Mouse (Mus musculus) heart, adult 18-20 months (tissue): ENCODE measurements at regions not wholly inside any gene's neighbourhood (a gene's known extent, or its start where the extent isn't known, plus 50 kb on each side); places are given as distances from the start of the nearest gene placed in this dataset.

ENCODE experiments used
- DNase-seq, 2 experiments: peaks; one replicate each; pipeline ENCODE4 v3.0.0; 2021 to 2022; ENCODE audit warnings: mixed read lengths in 1 of 2

DNA sequence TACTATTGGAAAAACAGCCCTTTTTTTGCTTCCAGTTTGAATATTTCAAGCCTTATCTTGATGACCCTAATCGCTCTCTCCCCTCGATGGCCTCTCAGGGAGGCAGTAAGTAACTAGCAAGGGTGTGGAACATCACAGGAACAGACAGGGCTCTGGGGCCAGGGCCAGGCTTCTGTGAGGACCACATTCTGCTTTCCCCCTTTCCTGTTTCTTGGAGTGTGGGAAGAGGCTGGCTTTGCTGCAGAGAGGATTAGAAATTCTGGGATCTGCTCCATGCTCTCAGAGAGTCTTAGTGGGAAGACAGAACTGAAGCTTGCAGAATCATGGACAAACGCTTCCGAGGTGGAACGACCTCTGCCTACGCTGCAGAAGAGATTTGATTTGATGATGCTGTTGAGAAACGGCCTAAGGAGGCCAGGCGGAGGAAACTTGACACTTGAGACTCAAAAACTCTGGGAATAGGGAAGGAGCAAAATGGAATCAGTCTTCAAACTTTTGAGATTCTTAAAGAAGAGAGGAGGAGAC lies 316.3 kb upstream of the Clint1 start:
- DNase-seq, result peak; percentile 18 to 20

DNA sequence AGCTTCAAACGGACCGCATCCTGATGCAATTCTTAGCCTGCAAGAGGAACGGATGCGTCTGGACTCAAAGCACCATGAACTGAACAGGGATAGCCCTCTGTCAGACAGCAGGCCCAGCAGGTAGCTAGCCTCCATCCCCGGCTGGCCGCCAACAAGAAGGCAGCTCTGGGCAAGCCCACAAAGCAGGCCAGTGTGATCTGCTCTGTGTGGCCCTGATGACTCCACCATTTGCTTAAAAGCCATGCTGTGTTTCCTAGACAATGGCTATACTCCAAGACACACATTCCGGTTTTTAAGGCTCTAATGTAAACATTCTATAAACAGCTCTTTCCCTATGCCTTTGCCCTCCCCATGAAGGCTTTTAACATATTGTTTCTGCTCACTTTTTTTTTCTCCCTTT lies 313.8 kb upstream of the Clint1 start:
- DNase-seq, result no peak

DNA sequence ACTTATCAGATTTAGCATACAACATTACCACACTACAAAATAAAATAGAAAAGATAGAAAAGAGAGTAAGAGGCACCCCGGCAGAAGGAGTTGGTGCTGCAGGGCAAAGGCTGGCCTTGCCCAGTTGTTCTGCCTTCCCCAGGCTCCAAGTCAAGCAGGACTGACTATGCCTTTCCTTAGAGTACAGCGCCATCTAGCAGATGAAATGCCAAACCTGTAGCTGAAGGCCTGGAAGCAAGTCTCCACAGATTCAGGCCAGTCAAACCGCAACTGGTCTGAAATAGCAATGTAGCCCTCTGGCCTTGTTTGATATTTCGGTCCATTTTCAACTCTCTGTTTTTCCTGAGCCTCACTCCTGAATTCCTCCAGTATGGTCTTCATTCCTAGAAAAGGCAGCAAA lies 312.4 kb upstream of the Clint1 start:
- peak; percentile 81 to 89 for DNase-seq

DNA sequence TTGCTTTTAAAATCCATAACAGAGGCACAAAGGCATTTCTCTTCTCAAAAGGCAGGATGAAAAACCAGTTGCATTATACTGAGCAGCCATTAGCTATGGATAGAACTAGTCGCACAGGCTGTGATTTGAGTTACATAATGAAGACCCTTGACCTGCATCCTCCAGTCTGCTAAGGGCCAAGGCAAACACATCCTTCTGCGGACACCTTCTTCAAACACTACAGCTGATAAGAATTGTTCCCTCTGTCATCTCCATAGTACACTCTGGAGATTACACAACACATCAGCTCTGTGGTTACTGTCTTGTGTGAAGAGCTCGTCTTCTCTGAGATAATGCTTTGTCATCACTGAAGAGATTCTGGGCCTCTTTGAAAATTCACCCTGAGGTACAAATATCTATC lies 307.3 kb upstream of the Clint1 start:
- no peak for DNase-seq

DNA sequence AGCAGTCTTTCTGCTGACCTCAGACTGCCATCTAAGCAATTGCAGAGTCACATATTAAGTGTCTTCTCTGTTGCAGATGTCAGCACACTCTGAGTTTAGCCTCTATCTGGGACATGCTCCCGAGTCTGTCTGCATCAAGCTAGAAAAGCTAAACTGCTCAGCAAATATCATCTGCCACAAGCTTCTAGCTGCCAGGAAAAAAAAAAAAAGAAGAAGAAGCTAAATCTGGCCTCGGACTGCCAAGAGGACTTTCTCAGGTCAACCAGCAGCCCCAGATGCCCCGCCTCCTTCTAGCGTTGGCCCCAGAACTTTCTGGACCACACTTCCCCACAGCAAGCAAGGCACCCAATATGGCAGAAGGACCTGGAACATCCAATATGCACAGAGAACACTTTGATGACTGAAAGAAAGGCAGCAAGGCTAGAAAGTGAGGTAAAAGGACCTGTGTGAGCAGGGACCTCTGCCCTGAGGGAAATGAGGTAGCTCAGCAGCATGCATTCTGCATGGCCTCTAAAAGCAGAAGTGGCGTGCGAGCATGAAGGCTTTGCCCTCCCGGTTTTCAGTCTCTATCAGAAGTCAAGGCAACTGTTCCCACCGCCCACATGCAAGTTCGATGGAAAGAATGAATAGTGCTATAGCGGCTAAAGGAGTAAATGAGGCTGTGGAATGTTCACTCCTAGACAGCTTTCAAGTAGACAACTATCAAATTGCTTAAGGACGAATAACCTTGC lies 305.8 kb upstream of the Clint1 start:
- DNase-seq, result peak; percentile 32 to 36

DNA sequence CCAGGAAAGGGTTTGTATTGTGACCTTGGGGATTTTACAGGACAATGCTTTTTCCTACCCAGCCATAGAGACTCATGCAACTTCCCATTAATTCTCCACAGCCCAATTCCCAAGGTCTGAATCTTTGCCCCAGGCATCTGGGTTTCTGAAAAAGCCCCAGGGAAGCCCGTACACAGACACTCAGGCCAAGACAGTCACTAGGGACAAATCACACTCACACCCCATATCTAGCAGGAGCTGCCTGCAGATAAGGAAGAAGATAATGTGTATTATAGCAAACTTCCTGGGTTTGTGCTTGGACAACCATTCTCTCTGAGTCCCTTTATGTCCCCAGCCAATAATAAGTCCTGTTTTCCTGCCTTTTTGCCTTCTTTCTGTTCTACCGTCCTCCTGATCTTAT lies 305.0 kb upstream of the Clint1 start:
- peak; percentile 8 to 11 for DNase-seq

DNA sequence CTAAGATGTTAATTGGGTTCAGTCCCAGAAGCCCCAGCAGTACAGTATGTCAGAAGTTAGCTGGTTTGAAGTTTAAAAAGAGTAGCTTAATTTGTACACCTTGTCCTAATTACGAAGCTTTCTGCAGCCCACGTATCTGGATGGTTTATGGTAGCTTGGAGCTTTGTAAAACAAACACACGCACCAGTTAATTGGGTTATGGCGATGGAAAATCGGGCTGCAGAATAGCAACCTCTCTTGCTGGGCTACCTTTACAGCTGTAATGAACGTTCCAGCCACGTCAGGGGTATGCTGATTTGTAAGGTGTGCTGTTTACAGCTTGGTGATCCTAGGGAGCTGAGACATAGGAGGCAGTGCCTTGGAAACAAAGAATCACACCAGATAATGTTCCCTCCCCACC lies 301.5 kb upstream of the Clint1 start:
- no peak for DNase-seq

DNA sequence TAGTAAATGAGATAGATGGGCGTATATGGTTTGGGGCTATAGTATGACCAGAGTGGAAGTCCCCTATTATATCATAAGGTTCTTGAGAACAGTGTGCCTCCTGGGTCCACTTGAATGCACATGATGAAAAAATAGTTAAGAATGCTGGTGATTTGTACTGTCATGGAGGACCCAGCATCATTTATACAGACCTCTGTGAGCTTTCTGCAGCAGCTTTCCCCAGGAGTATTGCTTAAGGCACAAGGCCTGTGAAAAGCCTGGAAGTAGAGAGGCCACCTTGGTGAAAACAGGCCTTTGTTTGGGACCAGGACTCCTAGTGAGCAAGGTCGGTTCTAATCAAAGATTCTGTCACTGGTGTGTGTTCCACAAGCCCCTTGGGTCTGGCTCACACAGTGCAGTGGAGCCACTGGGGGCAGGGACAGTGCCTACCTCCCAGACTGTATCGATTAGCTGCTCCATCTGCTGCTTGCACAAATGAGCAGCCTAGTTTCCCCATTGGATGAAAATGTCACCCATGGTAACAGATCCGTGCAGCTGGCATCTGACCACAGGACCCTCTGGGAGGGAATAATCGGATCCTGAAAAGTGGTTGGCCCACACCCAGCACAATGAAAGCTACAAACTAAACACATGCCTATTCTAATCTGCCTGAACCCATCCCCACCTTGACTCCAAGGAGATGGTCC lies 274.2 kb upstream of the Clint1 start:
- no peak for DNase-seq

DNA sequence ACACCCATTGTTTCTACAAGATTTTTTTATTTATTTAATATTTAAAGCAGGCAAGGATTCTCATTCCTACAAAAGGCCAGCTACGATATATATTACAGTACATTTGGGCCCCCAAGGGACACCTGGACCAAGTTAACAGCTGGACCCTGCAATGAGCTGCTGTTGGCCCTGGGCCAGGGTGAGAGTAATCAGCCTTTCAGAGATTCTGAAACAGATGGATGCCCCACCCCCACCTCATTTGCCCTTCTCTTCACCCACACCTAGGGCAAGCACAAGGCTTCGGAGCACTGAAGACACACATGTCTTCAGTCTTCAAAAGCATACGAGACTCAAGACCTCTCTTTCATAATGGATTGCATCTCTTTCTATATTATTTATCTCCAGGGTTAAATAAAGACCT lies 259.5 kb upstream of the Clint1 start:
- no peak for DNase-seq

DNA sequence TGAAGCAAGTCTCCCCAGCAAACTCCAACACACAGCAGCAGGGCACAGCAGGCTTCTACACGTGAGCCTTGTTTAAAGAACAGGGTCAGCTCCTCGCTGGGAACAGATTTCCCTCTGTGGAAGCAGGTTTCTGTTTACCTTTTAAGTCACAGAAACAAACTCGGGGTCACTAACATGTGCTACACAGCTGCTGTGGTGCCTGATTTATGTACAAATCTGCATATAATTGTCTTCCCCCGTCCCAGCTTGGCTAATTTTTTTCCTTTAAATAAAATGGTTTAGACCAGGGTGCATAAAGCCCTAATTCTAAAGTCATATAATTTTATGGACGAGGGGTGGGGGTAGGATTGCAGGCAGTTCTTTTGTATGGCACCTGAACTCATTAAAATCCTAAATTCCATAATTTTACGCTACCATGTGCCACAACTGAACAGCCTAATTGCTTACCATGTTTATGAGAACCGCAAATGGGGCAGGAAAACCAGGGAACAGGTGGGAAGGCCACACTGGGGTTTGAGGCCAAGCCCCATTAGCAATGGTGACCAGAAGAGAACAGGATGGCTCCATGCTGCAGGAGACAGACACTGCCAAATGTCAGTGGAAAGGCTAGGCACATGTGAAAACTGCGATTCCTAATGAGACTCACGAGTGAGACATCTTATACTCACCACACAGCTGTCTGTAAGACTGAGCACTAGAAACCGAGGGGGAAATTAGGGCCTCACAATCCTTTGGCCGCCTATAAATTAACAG lies 258.8 kb upstream of the Clint1 start:
- no peak for DNase-seq

DNA sequence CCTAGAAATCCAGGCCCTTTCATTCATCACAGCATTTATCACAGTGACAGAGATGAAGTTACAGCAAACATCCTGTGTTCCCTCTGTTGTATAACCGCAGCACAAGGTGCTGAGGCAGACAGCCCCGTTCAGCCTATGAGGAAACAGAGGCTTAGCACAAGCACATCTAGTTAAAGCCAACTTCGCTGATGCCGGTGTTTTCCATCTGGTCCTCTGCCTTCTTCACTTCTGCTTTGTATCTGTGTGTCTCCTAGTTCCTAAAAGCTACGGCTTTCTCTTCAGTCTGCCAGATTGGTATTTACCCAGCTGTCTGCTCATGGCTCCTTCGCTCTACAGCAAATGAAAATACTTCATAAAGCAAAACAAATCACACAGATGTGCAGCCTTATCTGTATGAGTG lies 256.5 kb upstream of the Clint1 start:
- DNase-seq, result peak; percentile 5 to 42

DNA sequence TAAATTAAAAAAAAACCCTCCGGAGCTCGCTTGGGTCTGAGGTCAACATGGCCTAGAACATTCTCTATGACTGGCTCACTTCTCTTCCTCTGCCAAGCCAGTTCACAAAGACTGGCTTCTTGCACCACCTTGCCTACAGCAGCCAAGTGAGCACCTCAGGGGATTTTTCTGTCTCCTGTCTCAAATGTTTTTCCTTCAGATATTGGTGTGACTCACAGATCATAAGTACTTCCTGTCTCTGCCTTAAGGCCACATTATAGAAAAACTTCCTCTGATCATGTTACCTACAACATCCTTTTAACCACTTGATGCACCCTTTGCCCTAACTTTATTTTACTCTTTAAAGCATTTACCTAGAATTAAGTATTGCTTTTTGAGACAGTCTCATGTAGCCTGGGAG lies 230.0 kb upstream of the Clint1 start:
- DNase-seq, result no peak

DNA sequence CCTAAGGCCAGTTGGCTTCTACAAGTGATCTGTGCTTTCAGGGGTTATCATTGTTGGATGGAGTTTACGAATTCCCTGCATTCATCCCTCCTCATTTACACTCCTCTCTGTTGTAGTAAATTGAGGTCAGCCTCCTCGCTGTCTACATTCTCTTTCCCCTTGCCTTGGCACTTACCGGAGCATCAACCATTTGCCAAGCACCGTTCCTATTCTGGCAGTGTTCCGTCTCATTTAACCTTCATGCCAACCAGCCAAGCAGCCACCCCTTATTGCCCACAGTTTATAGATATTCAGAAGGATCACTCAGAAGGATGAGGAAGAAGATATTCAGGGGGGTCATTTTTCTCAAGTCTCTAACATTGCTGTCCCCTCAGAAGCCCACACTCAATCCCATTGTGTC lies 229.2 kb upstream of the Clint1 start:
- DNase-seq, result no peak

DNA sequence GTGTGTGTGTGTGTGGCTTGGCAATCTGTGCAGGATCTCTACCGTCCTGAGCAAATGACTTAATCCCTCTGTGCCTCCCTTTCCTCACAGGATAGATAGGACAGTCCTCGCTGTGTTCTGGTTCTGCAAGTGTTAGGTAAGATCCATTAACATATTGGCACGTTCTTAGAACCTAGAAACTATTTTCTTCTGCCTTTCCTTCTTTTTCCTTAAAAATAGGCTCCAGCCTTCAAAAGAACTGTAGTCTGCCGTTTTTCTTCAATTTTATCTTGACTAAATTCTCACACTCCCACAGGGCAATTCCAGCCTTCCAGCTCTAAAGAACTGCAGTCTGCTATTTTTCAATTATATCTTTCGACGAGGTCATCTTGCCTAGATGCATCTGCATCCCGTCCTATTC lies 227.6 kb upstream of the Clint1 start:
- DNase-seq, result no peak

DNA sequence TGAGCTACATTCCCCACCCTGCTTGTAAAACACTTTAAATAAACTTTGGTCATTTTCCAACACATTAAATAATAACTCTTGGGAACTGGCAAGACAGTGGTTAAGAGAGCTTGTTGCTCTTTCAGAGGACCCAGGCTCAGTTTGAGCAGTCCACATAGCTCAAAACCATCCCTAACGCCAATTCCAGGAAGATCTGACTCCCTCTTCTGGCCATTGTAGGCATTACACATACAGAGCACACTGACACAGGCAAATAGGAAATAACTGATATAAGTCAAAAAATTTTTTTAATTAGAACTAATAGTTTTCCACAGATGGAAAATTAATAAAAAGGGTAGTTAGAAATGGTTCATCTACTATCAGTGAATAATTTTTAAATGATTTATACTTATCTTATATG lies 222.6 kb upstream of the Clint1 start:
- peak in 1 of 2 experiments; percentile 39 for DNase-seq

DNA sequence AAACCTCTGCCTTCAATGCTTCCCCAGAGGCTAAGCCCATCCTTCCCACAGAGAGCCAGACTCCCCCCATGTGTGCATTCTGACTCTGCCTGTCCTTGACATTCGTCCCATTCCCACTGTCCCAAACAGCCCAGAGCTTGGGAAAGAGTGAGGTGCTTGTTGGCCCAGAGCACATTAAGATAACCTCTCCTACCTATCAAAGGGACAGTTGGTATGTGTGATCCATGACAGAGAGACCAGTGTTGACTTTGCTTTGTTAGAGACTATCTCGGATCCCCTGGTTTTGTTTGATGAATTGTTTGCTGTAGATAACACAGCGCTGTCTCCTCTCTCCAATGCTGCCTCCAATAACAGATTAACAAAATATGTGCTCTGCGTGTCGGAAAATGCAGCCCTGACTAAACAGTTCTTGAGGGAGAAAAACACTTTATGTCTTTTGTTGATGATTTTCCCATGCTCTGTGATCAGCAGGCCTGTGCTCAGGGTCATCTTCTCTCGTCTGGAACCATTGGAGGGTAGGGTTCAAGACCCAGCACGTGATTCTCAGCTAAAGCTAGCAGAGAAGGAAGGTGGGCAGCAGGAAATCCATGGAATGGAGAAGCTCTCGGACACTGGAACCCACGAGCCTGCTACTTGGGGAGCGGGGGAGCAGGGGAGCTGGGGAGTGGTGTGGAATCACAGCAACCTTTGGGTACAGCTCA lies 217.2 kb upstream of the Clint1 start:
- no peak for DNase-seq

DNA sequence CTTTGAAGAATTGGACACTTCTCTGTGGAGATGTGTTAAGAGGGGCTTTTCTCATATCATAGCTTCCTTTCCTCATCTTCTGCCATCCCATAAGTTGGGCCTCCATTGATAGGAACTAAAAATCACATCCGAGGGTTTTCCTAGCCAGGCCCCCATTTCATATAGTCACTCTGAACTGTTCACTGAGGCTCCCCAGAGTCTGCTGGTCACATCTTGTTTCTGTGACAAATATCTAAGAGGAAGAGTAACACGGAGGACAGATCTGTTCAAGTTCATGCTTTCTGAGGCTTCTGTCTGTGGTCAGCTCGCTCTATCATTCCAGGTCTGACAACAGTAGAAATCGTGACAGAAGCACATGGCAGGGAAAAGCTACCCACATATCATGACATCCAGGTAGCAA lies 216.0 kb upstream of the Clint1 start:
- no peak for DNase-seq

DNA sequence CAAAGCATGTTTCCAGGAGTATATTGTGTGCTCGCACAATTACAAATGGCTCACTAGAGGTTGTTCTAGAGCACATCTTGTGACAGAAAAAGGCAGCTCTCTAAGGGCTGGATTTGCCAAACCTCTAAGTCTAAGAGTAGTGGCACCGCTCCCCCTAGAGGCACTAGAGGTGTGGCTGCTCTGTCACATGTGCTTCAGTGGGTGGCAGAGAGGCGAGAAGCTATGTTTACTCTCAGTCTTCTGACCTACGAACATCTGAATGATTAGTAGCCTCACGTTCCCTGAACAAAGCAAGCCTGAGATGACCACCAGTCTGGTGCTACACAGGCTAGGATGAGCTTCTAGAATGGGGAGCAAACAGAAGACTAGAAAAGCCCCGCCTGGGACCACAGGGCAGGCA lies 212.6 kb upstream of the Clint1 start:
- DNase-seq, result no peak

DNA sequence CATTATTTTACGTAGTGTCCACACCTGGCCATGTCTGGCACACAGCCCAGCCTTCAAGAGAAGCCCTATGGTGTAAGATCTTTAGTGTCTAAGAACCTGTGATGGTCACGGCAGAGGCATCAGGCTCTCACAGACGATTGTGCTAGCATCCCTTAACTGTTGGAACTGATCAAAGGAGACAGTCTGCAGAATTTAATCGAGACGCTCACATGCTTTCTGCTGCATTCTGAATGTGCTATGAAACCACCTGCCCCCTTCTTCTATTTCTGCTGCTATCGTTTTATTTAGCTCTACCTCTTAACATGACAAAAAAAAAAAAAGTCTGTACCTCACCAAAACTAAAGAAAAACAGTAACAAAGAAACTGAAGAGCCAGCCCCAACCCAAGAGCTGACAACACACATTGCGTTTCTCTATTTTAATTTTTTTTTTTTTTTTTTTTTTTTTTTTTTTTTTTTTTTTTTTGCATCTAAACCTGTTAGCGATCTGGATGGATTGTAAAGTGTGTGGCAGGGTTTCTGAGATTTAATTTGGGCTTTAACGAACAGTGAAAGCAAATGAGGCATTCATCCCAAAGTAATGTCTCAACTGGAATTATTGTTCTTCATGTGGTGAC lies 209.6 kb upstream of the Clint1 start:
- no peak for DNase-seq

DNA sequence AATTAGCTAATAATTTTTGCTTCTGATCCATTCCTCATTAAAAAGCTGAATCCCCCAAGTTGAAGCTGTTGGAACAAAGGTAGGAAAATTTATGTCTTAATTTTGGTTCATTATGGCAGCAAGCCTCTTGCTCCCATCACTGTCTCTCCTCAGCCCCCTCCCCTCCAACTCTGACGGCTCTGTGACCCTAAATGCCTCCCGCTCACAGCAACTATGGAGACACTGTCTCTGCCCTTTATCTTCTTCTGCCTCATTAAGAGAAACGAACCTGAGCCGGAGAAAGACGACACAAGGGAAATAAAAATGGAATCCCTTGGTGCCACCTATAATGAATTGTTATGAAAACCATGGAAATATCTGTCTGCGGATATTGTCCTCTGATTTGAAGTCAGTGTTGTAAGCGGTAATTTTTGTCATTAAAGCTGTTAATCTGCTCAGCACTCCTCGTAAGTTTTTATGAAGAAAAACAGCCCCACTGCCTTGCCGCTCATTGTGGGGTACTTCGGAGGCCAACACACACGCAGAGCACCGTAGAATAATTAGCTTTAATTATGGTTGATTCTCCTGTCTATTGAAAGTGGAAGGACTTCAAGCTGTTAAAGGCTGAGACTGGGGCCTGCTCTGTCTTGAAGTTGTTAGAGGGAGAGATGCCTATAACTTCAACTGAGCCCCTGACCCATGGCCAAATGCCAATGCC lies 208.1 kb upstream of the Clint1 start:
- DNase-seq, result no peak

DNA sequence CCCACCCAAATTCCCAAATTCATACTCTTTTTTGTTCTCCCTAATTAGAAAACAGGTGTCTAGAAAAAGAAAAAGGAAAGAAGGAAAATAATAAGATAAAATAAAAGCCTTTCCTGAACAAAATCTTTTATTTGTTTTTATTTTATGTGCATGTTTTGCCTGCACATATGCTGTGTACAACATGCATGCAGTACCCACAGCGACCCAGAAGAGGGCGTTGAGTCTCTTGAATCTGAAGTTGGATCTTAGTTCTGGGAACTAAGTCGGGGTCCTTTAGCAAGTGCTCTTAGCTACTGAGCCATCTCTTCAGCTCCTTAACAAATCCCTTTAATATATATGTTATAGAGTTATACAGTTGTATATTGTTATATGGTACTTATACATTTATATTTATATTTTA lies 206.0 kb upstream of the Clint1 start:
- DNase-seq, result no peak

DNA sequence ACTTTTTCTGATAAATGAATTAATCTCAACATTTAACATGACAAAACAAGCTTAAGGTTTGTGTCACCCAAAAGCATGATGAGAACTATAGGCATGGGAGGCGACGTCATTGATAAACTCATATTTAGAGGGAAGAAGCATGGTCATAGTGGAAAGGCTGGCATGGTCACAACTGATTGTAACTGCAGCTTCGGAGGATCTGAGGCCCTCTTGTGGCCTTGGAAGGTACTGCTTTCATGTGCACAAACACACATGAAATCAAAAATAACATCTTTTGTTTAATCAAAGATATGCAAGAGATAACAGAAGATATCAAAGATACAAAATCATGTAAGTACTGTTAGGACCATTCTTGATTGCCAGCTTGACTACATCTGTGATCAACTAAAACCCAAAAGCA lies 204.0 kb upstream of the Clint1 start:
- DNase-seq, result no peak
